Mouse (Mus musculus) limb, embryonic 12.5 days (tissue): ENCODE data around the gene Lmx1a. TPM values are rescaled to one million over a fixed set of nuclear protein-coding genes. Genes with fewer than 3 reads are reported as not detected.

Source experiments
- ATAC-seq: fragments of 200-750 bp; cut with Nextera tagmentation; 2 replicates; pipeline ENCODE4 v1.8.0; 2017; ENCODE audit warnings: low read depth, moderate TSS enrichment; ENCODE audit not compliant: insufficient number of reproducible peaks, insufficient read depth, low FRiP score, low TSS enrichment
- H3K27ac ChIP-seq: fragments of 300-500 bp; sonication (generic); 2 replicates; pipeline ENCODE4 v1.5.1; 2016; ENCODE audit warnings: mild to moderate bottlenecking, moderate library complexity
- H3K27me3 ChIP-seq: fragments of 300-500 bp; sonication (generic); 2 replicates; pipeline ENCODE4 v1.6.1; 2016; ENCODE audit warnings: mild to moderate bottlenecking, moderate library complexity
- H3K36me3 ChIP-seq: fragments of 300-500 bp; sonication (generic); 2 replicates; pipeline ENCODE4 v1.6.1; 2016; ENCODE audit warnings: mild to moderate bottlenecking, moderate library complexity
- H3K4me1 ChIP-seq: fragments of 300-500 bp; sonication (generic); replicated peaks from 2 replicates; pipeline ENCODE4 v1.6.1; 2016
- H3K4me2 ChIP-seq: fragments of 300-500 bp; sonication (generic); 2 replicates; pipeline ENCODE4 v1.6.1; 2016; ENCODE audit warnings: mild to moderate bottlenecking, moderate library complexity
- H3K4me3 ChIP-seq: fragments of 300-500 bp; sonication (generic); replicated peaks from 2 replicates; pipeline ENCODE4 v1.5.1; 2016; ENCODE audit warnings: mild to moderate bottlenecking
- H3K9ac ChIP-seq: fragments of 300-500 bp; sonication (generic); replicated peaks from 2 replicates; pipeline ENCODE4 v1.6.1; 2016; ENCODE audit warnings: mild to moderate bottlenecking, moderate library complexity
- H3K9me3 ChIP-seq: fragments of 300-500 bp; sonication (generic); 2 replicates; pipeline ENCODE4 v1.6.1; 2016; ENCODE audit warnings: mild to moderate bottlenecking, moderate library complexity
- WGBS: fragments of 180-500 bp; shearing (Covaris S2); methylation state at CpG from one replicate; pipeline ENCODE4 v1.1.7; 2016; 5-methylcytosine and 5-hydroxymethylcytosine counted together
- polyA plus RNA-seq: library from polyadenylated mRNA; unstranded; fragments of >200 nt; fragmentation: Nextera tagmentation; extraction: Ambion mirVana; gene quantifications from 2 replicates; pipeline ENCODE4 v1.2.1, GENCODE M21; 2016

The Lmx1a gene
- polyA plus RNA-seq, 1 experiment from 2014 or later: 0.88 TPM

GRCm38 (mm10) chr1:167788684-167789413 lies 99.8 kb downstream of the Lmx1a start:
- Histone ChIP-seq H3K36me3 (no peaks in the 10 kb centered on the region), H3K4me3 (no peak overlapping the region), H3K4me2 (no peak overlapping the region; the same call in 1 of the 2 replicates), H3K9ac (no peak overlapping the region), H3K4me1 (peaks cover 14% of the 10 kb centered on the region), H3K9me3 (no peaks in the 10 kb centered on the region), H3K27ac (peak overlapping the region; percentile 5; the same call in 1 of the 2 replicates), H3K27me3 (peaks cover 22% of the 10 kb centered on the region)
- 27% methylated on average over 12 of the region's 12 CpGs for WGBS
- ATAC-seq: peak; percentile 49; the same call in 1 of the 2 replicates

DNA sequence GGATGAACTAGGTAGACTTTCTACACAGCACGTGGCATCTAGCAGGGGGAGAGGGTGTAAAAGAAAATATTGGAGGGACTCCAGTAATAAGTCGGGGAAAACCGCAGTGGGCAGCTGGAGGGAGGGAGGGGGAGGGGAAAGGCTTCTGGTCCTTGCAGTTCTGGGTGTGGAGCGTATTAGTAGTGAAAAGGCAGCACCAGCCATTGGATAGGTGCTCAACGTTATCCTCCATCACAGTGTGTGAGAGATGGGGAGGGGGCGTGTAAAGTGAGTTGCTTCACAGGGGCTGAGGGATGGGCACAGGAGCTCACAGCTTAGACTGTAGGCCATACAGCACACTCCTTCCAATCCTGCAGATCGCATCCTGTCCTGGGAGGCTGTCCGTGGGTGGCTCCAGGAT lies 100.4 kb downstream of the Lmx1a start:
- Histone ChIP-seq H3K4me2 (no peak overlapping the region; the same call in 1 of the 2 replicates), H3K36me3 (no peaks in the 10 kb centered on the region), H3K9me3 (no peaks in the 10 kb centered on the region), H3K4me1 (peaks cover 14% of the 10 kb centered on the region), H3K27me3 (peaks cover 22% of the 10 kb centered on the region), H3K9ac (no peak overlapping the region), H3K4me3 (no peak overlapping the region), H3K27ac (peak overlapping the region; percentile 5; the same call in 1 of the 2 replicates)
- peak; percentile 44; the same call in 1 of the 2 replicates for ATAC-seq
- 63% methylated on average over 8 of the region's 8 CpGs for WGBS

GRCm38 (mm10) chr1:167790688-167791087 lies 101.7 kb downstream of the Lmx1a start:
- H3K4me3 ChIP-seq: no peak overlapping the region
- H3K9me3 ChIP-seq: no peaks in the 10 kb centered on the region
- H3K36me3 ChIP-seq: no peaks in the 10 kb centered on the region
- ATAC-seq: no peak
- no peak overlapping the region for H3K9ac ChIP-seq
- WGBS: 81% methylated on average over 3 of the region's 3 CpGs
- H3K4me1 ChIP-seq: peaks cover 14% of the 10 kb centered on the region
- H3K4me2 ChIP-seq: no peak overlapping the region
- no peak overlapping the region for H3K27ac ChIP-seq
- H3K27me3 ChIP-seq: peaks cover 19% of the 10 kb centered on the region

DNA sequence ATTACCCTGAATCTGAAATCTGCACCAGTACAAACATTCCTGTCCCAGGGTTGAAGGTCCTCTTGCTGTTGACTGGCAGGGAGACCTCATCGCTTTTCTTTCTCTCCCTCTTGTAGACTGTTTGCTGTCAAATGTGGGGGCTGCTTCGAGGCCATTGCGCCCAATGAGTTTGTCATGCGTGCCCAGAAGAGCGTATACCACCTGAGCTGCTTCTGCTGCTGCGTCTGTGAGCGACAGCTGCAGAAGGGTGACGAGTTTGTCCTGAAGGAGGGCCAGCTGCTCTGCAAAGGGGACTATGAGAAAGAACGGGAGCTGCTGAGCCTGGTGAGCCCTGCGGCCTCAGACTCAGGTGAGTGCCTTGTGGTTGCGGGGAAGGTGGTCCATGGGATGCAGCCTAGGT lies 102.2 kb downstream of the Lmx1a start:
- WGBS: 74% methylated on average over 11 of the region's 11 CpGs
- no peak overlapping the region for H3K4me2 ChIP-seq
- ATAC-seq: no peak
- H3K4me1 ChIP-seq: peaks cover 14% of the 10 kb centered on the region
- no peak overlapping the region for H3K9ac ChIP-seq
- no peaks in the 10 kb centered on the region for H3K9me3 ChIP-seq
- peaks cover 14% of the 10 kb centered on the region for H3K27me3 ChIP-seq
- no peak overlapping the region for H3K27ac ChIP-seq
- no peaks in the 10 kb centered on the region for H3K36me3 ChIP-seq
- H3K4me3 ChIP-seq: no peak overlapping the region

DNA sequence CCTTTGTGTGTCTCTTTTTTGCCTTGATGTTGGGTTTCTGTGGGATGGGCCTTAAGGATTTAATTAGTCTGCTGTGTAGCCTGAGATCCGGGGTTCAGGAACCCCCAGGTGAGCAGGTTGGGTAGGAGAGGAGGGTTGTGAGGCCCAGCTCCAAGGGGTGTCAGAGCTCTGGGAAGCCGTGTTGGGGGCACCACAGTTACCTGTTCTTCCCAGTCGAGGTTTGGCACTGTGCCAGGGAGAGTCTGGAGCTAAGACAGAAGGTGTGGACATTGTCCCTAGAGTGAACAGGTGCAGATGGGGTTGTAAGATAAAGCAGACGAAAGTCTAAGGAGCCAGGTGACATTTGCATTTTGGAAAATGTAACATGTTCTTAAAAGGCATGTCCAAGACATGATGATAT lies 112.9 kb downstream of the Lmx1a start:
- 38% methylated on average over 4 of the region's 4 CpGs for WGBS
- Histone ChIP-seq H3K27me3 (peaks cover 65% of the 10 kb centered on the region), H3K27ac (no peak overlapping the region), H3K4me3 (no peak overlapping the region), H3K9me3 (no peaks in the 10 kb centered on the region), H3K4me1 (peaks cover 16% of the 10 kb centered on the region), H3K9ac (no peak overlapping the region), H3K4me2 (no peak overlapping the region), H3K36me3 (no peaks in the 10 kb centered on the region)
- no peak for ATAC-seq

DNA sequence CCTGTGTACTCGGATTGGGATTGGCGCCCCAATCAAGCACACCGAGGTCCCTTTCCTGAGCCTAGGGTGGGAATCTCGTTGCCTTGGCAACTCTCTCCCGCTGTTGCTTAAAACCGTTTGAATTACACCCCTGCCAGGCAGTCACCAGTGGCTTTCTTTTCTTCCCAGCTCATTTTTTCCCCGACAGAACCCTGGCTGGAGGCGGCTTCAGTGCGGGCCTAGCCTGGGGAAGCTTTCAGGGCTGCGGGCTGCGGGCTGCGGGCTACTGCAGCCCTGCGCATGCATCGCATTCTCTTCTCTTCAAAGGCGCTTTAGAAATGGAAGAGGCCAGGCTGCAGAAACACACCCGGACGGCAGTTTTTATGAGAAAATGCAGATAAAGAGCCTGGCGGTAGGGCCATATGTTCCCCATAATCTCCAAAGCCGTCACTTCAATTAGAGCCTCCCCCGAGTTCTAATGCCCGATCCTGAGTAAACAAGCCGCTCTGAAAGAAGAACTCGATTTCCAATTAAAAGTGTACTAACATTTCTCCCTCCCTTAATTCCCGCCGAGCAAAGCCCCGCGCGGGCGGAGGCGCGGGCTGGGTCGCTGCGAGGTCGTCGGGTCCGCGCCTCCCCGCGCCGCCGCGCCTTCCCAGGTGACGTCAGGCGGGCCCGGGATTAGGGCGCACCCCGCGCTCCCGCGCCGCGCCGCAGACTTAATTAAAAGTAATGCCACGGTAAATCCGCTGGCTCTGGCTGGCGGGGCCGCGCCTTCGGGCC lies 113.7 kb downstream of the Lmx1a start:
- peak overlapping the region; percentile 84 for H3K4me2 ChIP-seq
- H3K4me1 ChIP-seq: peaks cover 16% of the 10 kb centered on the region
- H3K36me3 ChIP-seq: no peaks in the 10 kb centered on the region
- peak overlapping the region; percentile 50 for H3K9ac ChIP-seq
- no peaks in the 10 kb centered on the region for H3K9me3 ChIP-seq
- peak; percentile 80 for ATAC-seq
- H3K27ac ChIP-seq: peak overlapping the region; percentile 79
- peak overlapping the region; percentile 47 for H3K4me3 ChIP-seq
- H3K27me3 ChIP-seq: peaks cover 65% of the 10 kb centered on the region
- under 1% methylated on average over 55 of the region's 59 CpGs for WGBS

GRCm38 (mm10) chr1:167803351-167803981 lies 114.4 kb downstream of the Lmx1a start:
- Histone ChIP-seq H3K27me3 (peaks cover 64% of the 10 kb centered on the region), H3K4me1 (peaks cover 16% of the 10 kb centered on the region), H3K9me3 (no peaks in the 10 kb centered on the region), H3K9ac (no peak overlapping the region; the same call in 1 of the 2 replicates), H3K27ac (no peak overlapping the region; the same call in 1 of the 2 replicates), H3K4me3 (peak overlapping the region; percentile 47), H3K36me3 (no peaks in the 10 kb centered on the region), H3K4me2 (peak overlapping the region; percentile 84)
- 11% methylated on average over 10 of the region's 10 CpGs for WGBS
- no peak for ATAC-seq

DNA sequence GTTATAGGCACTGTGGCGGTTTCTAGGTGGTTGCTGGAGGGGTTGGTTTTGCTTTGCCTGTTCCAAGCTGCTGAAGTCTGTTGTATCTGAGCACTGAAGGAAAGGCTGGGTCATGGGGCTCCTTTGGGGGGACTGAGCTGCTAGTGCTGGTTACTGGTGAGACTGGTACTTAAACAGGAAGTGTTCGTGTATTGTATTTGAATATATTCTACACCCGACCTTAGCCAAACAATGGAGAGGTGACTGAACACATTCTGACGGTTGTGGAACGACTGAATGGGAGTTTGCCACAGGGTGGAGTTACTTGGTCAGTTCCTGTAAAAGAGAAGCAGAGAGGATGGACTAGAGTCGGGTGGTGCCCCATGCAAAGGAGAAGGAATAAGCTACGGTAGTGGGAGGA lies 115.8 kb downstream of the Lmx1a start:
- no peak overlapping the region for H3K9ac ChIP-seq
- WGBS: 69% methylated on average over 7 of the region's 7 CpGs
- no peak for ATAC-seq
- H3K27me3 ChIP-seq: peaks cover 62% of the 10 kb centered on the region
- no peak overlapping the region for H3K27ac ChIP-seq
- no peak overlapping the region for H3K4me3 ChIP-seq
- no peak overlapping the region for H3K4me2 ChIP-seq
- H3K36me3 ChIP-seq: no peaks in the 10 kb centered on the region
- H3K9me3 ChIP-seq: no peaks in the 10 kb centered on the region
- H3K4me1 ChIP-seq: peaks cover 16% of the 10 kb centered on the region

DNA sequence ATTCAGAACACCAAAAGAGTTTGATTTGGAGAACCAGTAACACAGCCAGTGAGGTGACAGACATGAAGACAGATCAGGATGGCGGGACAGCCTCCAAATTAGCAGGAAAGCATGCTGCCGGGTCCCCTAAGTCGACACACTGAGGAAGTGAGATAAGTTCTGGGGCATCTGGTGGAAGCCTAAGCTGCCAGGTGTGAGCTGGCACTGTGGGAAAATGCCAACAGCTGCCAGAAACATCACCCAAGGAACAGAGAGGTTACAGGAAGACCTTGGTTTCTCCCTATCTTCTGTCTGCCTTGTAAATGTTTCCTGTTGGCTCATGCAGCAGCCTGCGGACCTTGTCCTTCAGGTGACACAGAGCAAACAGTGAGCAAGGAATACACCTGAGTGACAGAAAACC lies 122.1 kb downstream of the Lmx1a start:
- Histone ChIP-seq H3K9me3 (no peaks in the 10 kb centered on the region), H3K36me3 (no peaks in the 10 kb centered on the region), H3K4me2 (no peak overlapping the region), H3K4me1 (no peaks in the 10 kb centered on the region), H3K27me3 (peaks cover 14% of the 10 kb centered on the region; the same call in 1 of the 2 replicates), H3K4me3 (no peak overlapping the region), H3K9ac (no peak overlapping the region), H3K27ac (no peak overlapping the region)
- 79% methylated on average over 4 of the region's 4 CpGs for WGBS
- ATAC-seq: no peak

DNA sequence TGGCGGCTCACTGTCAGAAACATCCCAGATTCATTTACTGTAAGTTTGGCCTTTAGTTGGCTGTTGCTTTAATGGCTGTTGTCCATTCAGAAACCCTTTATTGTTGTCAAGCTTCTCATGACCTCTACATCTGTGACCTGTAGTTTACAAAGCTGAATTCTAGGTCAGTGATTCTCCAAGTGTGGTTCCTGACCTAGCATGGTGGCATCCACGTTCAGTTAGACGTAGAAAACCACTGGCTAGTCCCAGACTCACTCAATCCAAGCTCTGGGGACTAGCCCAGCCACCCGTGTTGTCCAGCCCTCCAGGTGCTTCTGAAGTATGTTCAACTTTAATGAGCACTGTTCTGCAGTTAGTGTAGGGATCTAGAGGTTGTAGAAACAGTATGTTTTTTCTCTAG lies 126.1 kb downstream of the Lmx1a start:
- H3K9ac ChIP-seq: no peak overlapping the region
- H3K27me3 ChIP-seq: 0 out of 2 replicates have a peak, but pooled peaks cover 6% of the 10 kb centered on the region

DNA sequence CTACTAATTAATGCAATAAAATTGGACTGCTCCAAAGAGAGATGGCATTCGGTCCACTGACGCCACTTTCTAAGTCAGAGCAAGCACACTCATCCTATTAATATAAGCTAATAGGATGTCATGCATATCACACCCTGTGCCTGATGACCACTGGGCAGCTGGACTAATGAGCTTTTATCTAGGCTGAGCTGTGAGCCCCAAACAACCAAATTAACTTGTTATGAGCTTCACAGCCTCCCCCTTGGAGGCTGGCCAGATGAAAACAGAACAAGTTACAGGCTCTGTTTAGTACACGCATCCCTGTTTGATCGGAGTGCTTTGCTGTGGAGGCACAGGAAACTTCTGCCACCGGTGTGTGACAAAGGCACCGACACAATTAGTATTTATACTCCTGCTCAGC lies 128.0 kb downstream of the Lmx1a start:
- H3K36me3 ChIP-seq: no peaks in the 10 kb centered on the region
- no peaks in the 10 kb centered on the region for H3K9me3 ChIP-seq
- H3K27ac ChIP-seq: no peak overlapping the region
- H3K4me1 ChIP-seq: peaks cover 21% of the 10 kb centered on the region; the same call in 1 of the 2 replicates
- WGBS: 43% methylated on average over 6 of the region's 6 CpGs
- H3K4me2 ChIP-seq: no peak overlapping the region
- ATAC-seq: no peak
- 0 out of 2 replicates have a peak, but pooled peaks cover 3% of the 10 kb centered on the region for H3K27me3 ChIP-seq
- H3K9ac ChIP-seq: no peak overlapping the region
- no peak overlapping the region for H3K4me3 ChIP-seq

More for the DNA sequence above, 126.1 kb downstream of the Lmx1a start:
- peaks cover 9% of the 10 kb centered on the region; the same call in 1 of the 2 replicates for H3K4me1 ChIP-seq
- H3K4me3 ChIP-seq: no peak overlapping the region
- ATAC-seq: no peak
- no peaks in the 10 kb centered on the region for H3K9me3 ChIP-seq
- H3K27ac ChIP-seq: no peak overlapping the region
- no peaks in the 10 kb centered on the region for H3K36me3 ChIP-seq
- no peak overlapping the region for H3K4me2 ChIP-seq
- 71% methylated on average over 4 of the region's 4 CpGs for WGBS
